Mouse (Mus musculus) embryonic facial prominence, embryonic 10.5 days (tissue): ENCODE results near the gene Hmcn1. TPM values are rescaled to one million over a fixed set of nuclear protein-coding genes. Genes with fewer than 3 reads are reported as not detected.

ENCODE experiments used
- DNase-seq: peaks from one replicate; pipeline ENCODE4 v3.0.0-alpha.2; 2017; ENCODE audit warnings: low spot score
- H3K27ac ChIP-seq: fragments of 300-500 bp; sonication (generic); replicated peaks from 2 replicates; pipeline ENCODE4 v1.5.1; 2016; ENCODE audit warnings: mild to moderate bottlenecking
- H3K27me3 ChIP-seq: fragments of 300-500 bp; sonication (generic); replicated peaks from 2 replicates; pipeline ENCODE4 v1.6.1; 2016; ENCODE audit warnings: low read depth, mild to moderate bottlenecking; ENCODE audit not compliant: poor library complexity, severe bottlenecking
- H3K36me3 ChIP-seq: fragments of 300-500 bp; sonication (generic); replicated peaks from 2 replicates; pipeline ENCODE4 v1.6.1; 2016; ENCODE audit warnings: mild to moderate bottlenecking, moderate library complexity
- H3K4me1 ChIP-seq: fragments of 300-500 bp; sonication (generic); 2 replicates; pipeline ENCODE4 v1.6.1; 2016
- H3K4me3 ChIP-seq: fragments of 300-500 bp; sonication (generic); 2 replicates; pipeline ENCODE4 v1.5.1; 2016; ENCODE audit warnings: mild to moderate bottlenecking, moderate library complexity
- H3K9me3 ChIP-seq: fragments of 300-500 bp; sonication (generic); 2 replicates; pipeline ENCODE4 v1.6.1; 2016; ENCODE audit warnings: mild to moderate bottlenecking
- WGBS: fragments of 180-500 bp; shearing (Covaris S2); methylation state at CpG from one replicate; pipeline ENCODE4 v1.1.7; 2016; 5-methylcytosine and 5-hydroxymethylcytosine counted together
- polyA plus RNA-seq: library from polyadenylated mRNA; unstranded; fragments of >200 nt; fragmentation: Nextera tagmentation; extraction: Ambion mirVana; gene quantifications from 2 replicates; pipeline ENCODE4 v1.2.1, GENCODE M21; 2016

Hmcn1 gene
- polyA plus RNA-seq, 1 experiment from 2014 or later: 19.0 TPM

GRCm38 (mm10) chr1:150866615-150867014 lies 126.6 kb downstream of the Hmcn1 start:
- Histone ChIP-seq H3K4me3 (no peak overlapping the region), H3K27ac (no peak overlapping the region), H3K9me3 (no peaks in the 10 kb centered on the region), H3K27me3 (no peaks in the 10 kb centered on the region), H3K36me3 (no peaks in the 10 kb centered on the region), H3K4me1 (no peaks in the 10 kb centered on the region)
- 69% methylated on average over 5 of the region's 5 CpGs for WGBS
- DNase-seq: no peak

- no peak for DNase-seq
- Histone ChIP-seq H3K36me3 (peaks cover 30% of the 10 kb centered on the region), H3K9me3 (no peaks in the 10 kb centered on the region), H3K27ac (no peak overlapping the region), H3K27me3 (no peaks in the 10 kb centered on the region), H3K4me3 (no peak overlapping the region), H3K4me1 (no peaks in the 10 kb centered on the region)
- WGBS: 88% methylated on average over 2 of the region's 2 CpGs
Measured at GRCm38 (mm10) chr1:150857779-150858178, 135.5 kb downstream of the Hmcn1 start.

DNA sequence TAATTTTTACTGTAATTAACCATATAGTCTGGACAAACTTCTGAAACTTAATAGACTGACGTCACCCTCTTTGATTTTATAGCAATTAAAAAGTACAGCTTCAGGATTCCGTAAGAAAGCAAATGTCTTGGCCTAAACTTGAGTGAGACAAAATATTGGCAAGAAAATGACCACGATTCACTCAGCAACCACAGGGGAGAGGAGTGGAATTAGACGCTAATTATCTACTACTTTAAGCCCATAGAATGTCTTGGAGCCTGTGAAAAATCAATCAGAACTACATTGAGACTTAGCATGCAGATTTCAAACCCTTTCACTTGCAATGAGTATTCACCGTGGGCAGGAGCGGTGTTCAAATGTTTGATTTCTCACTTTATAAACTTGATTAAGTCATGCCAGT lies 159.8 kb downstream of the Hmcn1 start:
- Histone ChIP-seq H3K9me3 (no peaks in the 10 kb centered on the region; the same call in 1 of the 2 replicates), H3K27ac (no peak overlapping the region), H3K4me3 (no peak overlapping the region), H3K4me1 (peaks cover 13% of the 10 kb centered on the region), H3K36me3 (peaks cover 6% of the 10 kb centered on the region; the same call in 1 of the 2 replicates), H3K27me3 (no peaks in the 10 kb centered on the region)
- DNase-seq: no peak
- WGBS: 91% methylated on average over 6 of the region's 6 CpGs

- H3K36me3 ChIP-seq: no peaks in the 10 kb centered on the region
- DNase-seq: no peak
- no peak overlapping the region for H3K4me3 ChIP-seq
- H3K27ac ChIP-seq: no peak overlapping the region
- 41% methylated on average over 7 of the region's 7 CpGs for WGBS
- H3K27me3 ChIP-seq: no peaks in the 10 kb centered on the region
- no peaks in the 10 kb centered on the region for H3K9me3 ChIP-seq
- peaks cover 13% of the 10 kb centered on the region for H3K4me1 ChIP-seq
Measured at GRCm38 (mm10) chr1:150829851-150830250, 163.4 kb downstream of the Hmcn1 start.

DNA sequence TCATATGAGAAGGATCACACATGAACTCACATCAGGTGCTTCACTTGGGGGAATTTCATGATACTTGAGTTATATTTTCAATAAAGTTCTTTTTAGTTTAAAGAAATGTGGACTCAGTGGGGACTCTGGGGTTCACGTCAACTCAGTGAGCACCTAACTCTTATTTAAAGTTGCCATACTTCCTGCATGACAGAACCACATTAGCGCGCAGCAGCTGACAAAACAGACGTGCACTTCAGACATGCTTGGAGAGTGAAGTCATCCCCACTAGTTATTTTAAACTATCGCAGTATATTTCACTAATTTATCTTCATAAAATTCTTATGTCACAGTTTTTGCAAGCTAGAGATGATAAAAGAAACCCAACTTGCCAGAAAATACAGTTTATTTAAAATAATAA lies 166.1 kb downstream of the Hmcn1 start:
- no peaks in the 10 kb centered on the region for H3K27me3 ChIP-seq
- no peaks in the 10 kb centered on the region for H3K9me3 ChIP-seq
- no peak for DNase-seq
- no peak overlapping the region for H3K27ac ChIP-seq
- no peak overlapping the region for H3K4me3 ChIP-seq
- 74% methylated on average over 5 of the region's 5 CpGs for whole genome bisulfite sequencing
- peaks cover 12% of the 10 kb centered on the region for H3K4me1 ChIP-seq
- H3K36me3 ChIP-seq: no peaks in the 10 kb centered on the region

DNA sequence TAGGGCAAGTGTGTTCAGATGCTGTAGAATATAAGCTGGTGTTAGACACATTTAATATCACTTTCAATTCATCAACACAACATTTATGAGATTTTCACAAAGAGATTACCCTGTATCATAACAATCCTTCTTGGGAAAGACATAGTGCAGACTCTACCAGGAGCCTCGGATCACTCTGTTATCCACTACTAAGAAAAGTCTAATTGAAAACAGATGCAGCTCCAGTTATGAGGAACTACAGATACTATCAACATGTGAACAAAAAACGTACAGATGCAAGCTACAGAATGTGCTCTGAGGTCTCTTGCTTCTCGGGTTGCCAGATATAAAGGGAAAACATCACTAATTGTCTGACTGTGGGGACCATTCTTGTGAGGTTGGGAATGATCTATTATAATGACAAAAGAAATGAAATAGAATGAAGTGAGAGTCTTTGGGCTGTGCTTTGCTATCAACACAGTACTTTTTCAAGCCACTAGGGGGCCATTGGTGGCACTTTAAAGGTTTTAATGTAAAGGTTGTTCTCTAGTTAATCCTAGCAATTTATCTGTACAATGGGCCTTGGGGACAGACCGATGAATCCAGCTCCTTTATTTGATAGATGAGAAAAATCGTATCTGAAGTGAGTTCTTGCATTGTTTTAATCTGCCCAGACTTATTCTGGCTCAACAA lies 168.8 kb downstream of the Hmcn1 start:
- H3K4me3 ChIP-seq: no peak overlapping the region
- DNase-seq: no peak
- H3K36me3 ChIP-seq: no peaks in the 10 kb centered on the region
- no peak overlapping the region for H3K27ac ChIP-seq
- H3K9me3 ChIP-seq: no peaks in the 10 kb centered on the region
- peaks cover 4% of the 10 kb centered on the region for H3K4me1 ChIP-seq
- H3K27me3 ChIP-seq: no peaks in the 10 kb centered on the region
- WGBS: 56% methylated on average over 5 of the region's 5 CpGs

GRCm38 (mm10) chr1:150816035-150816807 lies 177.0 kb downstream of the Hmcn1 start:
- no peak for DNase-seq
- 93% methylated on average over 11 of the region's 11 CpGs for WGBS
- Histone ChIP-seq H3K27me3 (no peaks in the 10 kb centered on the region), H3K36me3 (peaks cover 19% of the 10 kb centered on the region), H3K4me1 (no peaks in the 10 kb centered on the region), H3K9me3 (no peaks in the 10 kb centered on the region), H3K4me3 (no peak overlapping the region), H3K27ac (no peak overlapping the region)

DNA sequence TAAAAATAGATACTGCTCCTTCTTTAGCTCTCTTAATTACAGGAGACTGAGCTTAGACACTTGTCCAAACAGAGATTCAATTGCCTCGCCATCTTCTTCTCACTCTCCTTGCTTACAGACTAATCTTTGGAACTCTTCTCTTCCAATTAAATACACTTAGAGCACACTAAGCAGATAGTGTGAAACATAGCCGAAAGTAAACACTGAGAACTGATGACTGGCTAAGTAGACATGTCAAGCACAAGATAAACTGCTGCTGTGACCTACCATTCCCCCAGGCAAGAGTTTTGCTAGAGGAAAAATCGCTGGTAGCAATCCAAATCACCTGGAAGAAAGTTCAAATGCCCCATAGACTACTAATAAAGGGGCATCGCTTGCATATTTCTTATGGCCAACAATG lies 178.3 kb downstream of the Hmcn1 start:
- no peak overlapping the region for H3K27ac ChIP-seq
- WGBS: 80% methylated on average over 4 of the region's 4 CpGs
- H3K4me1 ChIP-seq: no peaks in the 10 kb centered on the region

GRCm38 (mm10) chr1:150813381-150813780 lies 179.9 kb downstream of the Hmcn1 start:
- peaks cover 24% of the 10 kb centered on the region for H3K36me3 ChIP-seq
- no peak overlapping the region for H3K27ac ChIP-seq
- no peak overlapping the region for H3K4me3 ChIP-seq
- H3K4me1 ChIP-seq: no peaks in the 10 kb centered on the region
- DNase-seq: no peak
- no peaks in the 10 kb centered on the region for H3K9me3 ChIP-seq
- H3K27me3 ChIP-seq: no peaks in the 10 kb centered on the region

More for the DNA sequence above, 178.3 kb downstream of the Hmcn1 start:
- no peak for DNase-seq
- Histone ChIP-seq H3K4me3 (no peak overlapping the region), H3K36me3 (peaks cover 19% of the 10 kb centered on the region), H3K9me3 (no peaks in the 10 kb centered on the region), H3K27me3 (no peaks in the 10 kb centered on the region)

- 85% methylated on average over 3 of the region's 3 CpGs for whole genome bisulfite sequencing
- Histone ChIP-seq H3K4me3 (no peak overlapping the region), H3K9me3 (no peaks in the 10 kb centered on the region), H3K4me1 (no peaks in the 10 kb centered on the region), H3K27me3 (no peaks in the 10 kb centered on the region), H3K36me3 (peaks cover 26% of the 10 kb centered on the region), H3K27ac (no peak overlapping the region)
- DNase-seq: no peak
Measured at GRCm38 (mm10) chr1:150806864-150807263, 186.4 kb downstream of the Hmcn1 start.

DNA sequence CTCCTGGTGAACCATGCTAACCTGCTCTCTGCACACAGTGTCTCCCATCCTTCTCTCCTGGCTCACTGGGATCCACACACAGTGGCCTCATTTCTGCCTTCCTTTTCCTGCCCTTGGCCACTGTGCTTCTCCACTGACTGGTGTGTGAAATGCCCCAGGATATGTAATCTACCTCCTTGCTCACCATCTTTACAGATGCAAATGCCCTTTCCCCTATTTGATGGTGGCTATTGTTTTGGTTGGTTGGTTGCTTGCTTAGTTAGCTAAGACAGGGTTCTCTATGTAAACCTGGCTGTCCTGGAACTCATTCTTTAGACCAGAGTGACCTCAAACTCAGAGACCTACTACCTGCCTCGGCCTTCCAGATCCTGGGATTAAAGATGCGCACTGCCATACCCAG lies 187.8 kb downstream of the Hmcn1 start:
- Histone ChIP-seq H3K27ac (no peak overlapping the region), H3K27me3 (no peaks in the 10 kb centered on the region), H3K9me3 (no peaks in the 10 kb centered on the region), H3K36me3 (peaks cover 34% of the 10 kb centered on the region), H3K4me1 (no peaks in the 10 kb centered on the region), H3K4me3 (no peak overlapping the region)
- DNase-seq: no peak
- WGBS: 92% methylated on average over 2 of the region's 2 CpGs

GRCm38 (mm10) chr1:150804235-150805099 lies 188.8 kb downstream of the Hmcn1 start:
- Histone ChIP-seq H3K27me3 (no peaks in the 10 kb centered on the region), H3K36me3 (peaks cover 33% of the 10 kb centered on the region), H3K9me3 (no peaks in the 10 kb centered on the region), H3K27ac (no peak overlapping the region), H3K4me3 (no peak overlapping the region), H3K4me1 (no peaks in the 10 kb centered on the region)
- no peak for DNase-seq
- WGBS: 74% methylated on average over 9 of the region's 9 CpGs
